Mouse (Mus musculus) CD4-positive helper T cell, adult 2 months (primary cell): ENCODE measurements around the gene Mboat7.
"Not testable (repeated sequence)": the region's sequence is repeated elsewhere in the genome, so short reads cannot be mapped to it uniquely, and the experiment has no call there.

Source experiments
- DNase-seq: peaks from one replicate; pipeline ENCODE4 v3.0.0-alpha.2; 2012; ENCODE audit warnings: low read depth, missing footprints, low spot score

Mboat7 gene

GRCm38 (mm10) chr7:3692987-3693808 lies at the start of gene Mboat7:
Mboat7 (minus strand) TSS chr7:3693523.
- peak; percentile 98 for DNase-seq

- not testable (repeated sequence) for DNase-seq
These were observed 39.4 kb upstream of the Mboat7 start for GRCm38 (mm10) chr7:3732675-3733074.

- DNase-seq: not testable (repeated sequence)
These were observed 32.1 kb upstream of the Mboat7 start for GRCm38 (mm10) chr7:3725459-3725858.

GRCm38 (mm10) chr7:3720268-3720667 lies 26.9 kb upstream of the Mboat7 start, which contains the start of gene Pirb:
Pirb (minus strand) TSS chr7:3720391.
- DNase-seq: not testable (repeated sequence)

GRCm38 (mm10) chr7:3715249-3715648 lies 21.9 kb upstream of the Mboat7 start:
- no peak for DNase-seq

- no peak for DNase-seq
These were observed 19.1 kb upstream of the Mboat7 start for GRCm38 (mm10) chr7:3712264-3712942.

- DNase-seq: no peak
These were observed 15.7 kb upstream of the Mboat7 start for GRCm38 (mm10) chr7:3709000-3709399.

- not testable (repeated sequence) for DNase-seq
These were observed 15.2 kb upstream of the Mboat7 start for GRCm38 (mm10) chr7:3708447-3708980.

GRCm38 (mm10) chr7:3707568-3708413 lies 14.5 kb upstream of the Mboat7 start:
- no peak for DNase-seq

GRCm38 (mm10) chr7:3707027-3707426 lies 13.7 kb upstream of the Mboat7 start:
- peak; percentile 66 for DNase-seq

GRCm38 (mm10) chr7:3706343-3706934 lies 13.1 kb upstream of the Mboat7 start:
- DNase-seq: no peak

- DNase-seq: no peak
These were observed 12.6 kb upstream of the Mboat7 start for GRCm38 (mm10) chr7:3705911-3706310.

- not testable (repeated sequence) for DNase-seq
These were observed 12.1 kb upstream of the Mboat7 start for GRCm38 (mm10) chr7:3705461-3705860.

GRCm38 (mm10) chr7:3704475-3704874 lies 11.2 kb upstream of the Mboat7 start:
- DNase-seq: no peak

GRCm38 (mm10) chr7:3703879-3704441 lies 10.6 kb upstream of the Mboat7 start, which contains the start of gene Rps9:
Rps9 (plus strand) TSS chr7:3703993.
- peak; percentile 98 for DNase-seq

GRCm38 (mm10) chr7:3703148-3703878 lies 10.0 kb upstream of the Mboat7 start:
- no peak for DNase-seq

- DNase-seq: no peak
These were observed 5.1 kb upstream of the Mboat7 start for GRCm38 (mm10) chr7:3698471-3698870.

GRCm38 (mm10) chr7:3694949-3695305 lies 1.6 kb upstream of the Mboat7 start:
- not testable (repeated sequence) for DNase-seq

GRCm38 (mm10) chr7:3694076-3694948 lies 989 bp upstream of the Mboat7 start:
- DNase-seq: peak; percentile 91
